Mouse (Mus musculus) hindbrain, embryonic 16.5 days (tissue): ENCODE results near the gene Borcs5. TPM values are rescaled to one million over a fixed set of nuclear protein-coding genes. Genes with fewer than 3 reads are reported as not detected.
A peak's percentile ranks its signal among the peaks of the same experiment; 100 is the strongest.

Source experiments
- ATAC-seq: fragments of 200-750 bp; cut with Nextera tagmentation; 2 replicates; pipeline ENCODE4 v1.8.0; 2017; ENCODE audit warnings: moderate TSS enrichment, moderate library complexity
- H3K27ac ChIP-seq: fragments of 300-500 bp; sonication (generic); 2 replicates; pipeline ENCODE4 v1.5.1; 2014; ENCODE audit warnings: low read depth, mild to moderate bottlenecking, control low read depth, low read length, moderate library complexity
- H3K27me3 ChIP-seq: fragments of 300-500 bp; sonication (generic); replicated peaks from 2 replicates; pipeline ENCODE4 v1.6.1; 2014; ENCODE audit warnings: low read length; ENCODE audit not compliant: control insufficient read depth, insufficient read depth
- H3K36me3 ChIP-seq: fragments of 300-500 bp; sonication (generic); 2 replicates; pipeline ENCODE4 v1.6.1; 2014; ENCODE audit warnings: mild to moderate bottlenecking, low read length, moderate library complexity, mixed read lengths; ENCODE audit not compliant: control insufficient read depth, insufficient read depth
- H3K4me1 ChIP-seq: fragments of 300-500 bp; sonication (generic); 2 replicates; pipeline ENCODE4 v1.6.1; 2014; ENCODE audit warnings: low read depth, low read length; ENCODE audit not compliant: control insufficient read depth, insufficient read depth
- H3K4me2 ChIP-seq: fragments of 300-500 bp; sonication (generic); 2 replicates; pipeline ENCODE4 v1.6.1; 2014; ENCODE audit warnings: mild to moderate bottlenecking, low read length, control low read depth, moderate library complexity
- H3K4me3 ChIP-seq: fragments of 300-500 bp; sonication (generic); 2 replicates; pipeline ENCODE4 v1.5.1; 2014; ENCODE audit warnings: mild to moderate bottlenecking, low read length, control low read depth, moderate library complexity
- H3K9ac ChIP-seq: fragments of 300-500 bp; sonication (generic); 2 replicates; pipeline ENCODE4 v1.6.1; 2014; ENCODE audit warnings: low read depth, mild to moderate bottlenecking, control low read depth, low read length, moderate library complexity
- H3K9me3 ChIP-seq: fragments of 300-500 bp; sonication (generic); 2 replicates; pipeline ENCODE4 v1.6.1; 2014; ENCODE audit warnings: mild to moderate bottlenecking, low read length, moderate library complexity; ENCODE audit not compliant: control insufficient read depth
- WGBS: fragments of 180-500 bp; shearing (Covaris S2); extraction: QIAGEN DNeasy Blood & Tissue Kit; methylation state at CpG from one replicate; pipeline ENCODE4 v1.1.7; 2014; 5-methylcytosine and 5-hydroxymethylcytosine counted together
- polyA plus RNA-seq: library from polyadenylated mRNA; unstranded; fragments of >200 nt; fragmentation: Nextera tagmentation; extraction: Ambion mirVana; gene quantifications from 2 replicates; pipeline ENCODE4 v1.2.1, GENCODE M21; 2015

Borcs5 gene
- polyA plus RNA-seq, 1 experiment from 2014 or later: 42.8 TPM

DNA sequence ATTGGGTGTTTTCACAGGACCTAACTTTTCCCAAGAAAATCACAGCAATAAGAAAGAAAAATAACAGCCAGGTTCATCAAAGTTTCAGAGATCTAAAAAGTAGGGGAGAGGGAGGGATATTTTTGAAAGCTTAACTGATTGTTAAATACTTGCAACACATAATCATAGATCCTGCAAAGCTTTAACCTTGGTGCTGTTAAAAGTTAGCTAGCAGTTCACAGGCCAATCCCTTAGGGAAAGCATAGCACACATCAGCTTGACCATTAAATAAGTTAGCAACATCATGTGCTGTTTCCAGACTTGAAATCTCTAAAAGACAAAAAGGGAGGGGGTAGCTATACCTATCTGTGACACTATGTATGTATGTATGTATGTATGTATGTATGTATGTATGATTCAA lies 86.1 kb downstream of the Borcs5 start:
- H3K4me1 ChIP-seq: no peaks in the 10 kb centered on the region
- H3K9me3 ChIP-seq: no peaks in the 10 kb centered on the region
- no peaks in the 10 kb centered on the region for H3K36me3 ChIP-seq
- no peak overlapping the region for H3K27ac ChIP-seq
- H3K4me2 ChIP-seq: no peak overlapping the region
- no peak overlapping the region for H3K9ac ChIP-seq
- no peak overlapping the region for H3K4me3 ChIP-seq
- no peaks in the 10 kb centered on the region for H3K27me3 ChIP-seq
- ATAC-seq: no peak

DNA sequence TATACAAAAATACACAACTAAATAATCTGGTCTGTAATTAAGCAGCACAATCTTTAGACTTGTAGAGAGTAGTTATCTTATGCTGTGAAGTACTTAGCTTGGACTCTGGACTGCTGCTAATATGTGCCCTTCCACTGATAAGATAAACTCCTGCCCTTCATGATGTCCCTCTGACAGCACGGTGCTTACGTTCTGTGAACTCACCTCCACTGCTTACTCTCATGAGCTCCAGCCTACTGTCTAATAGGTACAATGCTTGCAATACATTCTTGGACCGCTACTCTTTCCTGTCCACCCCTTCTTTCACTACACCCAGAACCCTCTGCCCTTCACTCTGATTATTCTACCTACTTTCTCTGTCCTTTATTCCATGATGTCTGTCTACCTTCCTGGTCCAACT lies 91.7 kb downstream of the Borcs5 start:
- Histone ChIP-seq H3K36me3 (no peaks in the 10 kb centered on the region), H3K27ac (no peak overlapping the region), H3K4me3 (no peak overlapping the region), H3K27me3 (no peaks in the 10 kb centered on the region), H3K4me1 (no peaks in the 10 kb centered on the region), H3K9me3 (no peaks in the 10 kb centered on the region), H3K9ac (no peak overlapping the region), H3K4me2 (no peak overlapping the region)
- 98% methylated on average over 3 of the region's 3 CpGs for WGBS
- no peak for ATAC-seq

DNA sequence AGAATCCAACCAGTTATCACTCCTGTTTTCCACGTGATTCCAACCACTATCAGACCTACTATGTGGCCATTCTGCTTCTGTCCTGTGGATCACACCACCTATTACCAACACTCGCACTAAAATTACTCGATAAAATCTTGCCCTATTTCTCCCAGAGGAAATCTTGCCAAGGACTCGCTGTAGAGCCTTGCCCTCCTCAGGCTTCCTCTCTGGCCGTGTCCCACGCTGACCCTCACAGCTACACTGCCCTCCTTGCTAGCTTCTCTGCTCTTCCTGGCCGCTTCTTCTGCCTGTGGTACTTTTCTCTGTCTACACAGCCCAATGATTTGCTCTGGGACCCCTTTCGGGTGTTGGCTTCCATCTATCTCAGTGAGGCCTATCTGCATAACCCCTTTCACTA lies 93.5 kb downstream of the Borcs5 start:
- Histone ChIP-seq H3K27me3 (no peaks in the 10 kb centered on the region), H3K36me3 (no peaks in the 10 kb centered on the region), H3K4me1 (no peaks in the 10 kb centered on the region), H3K4me2 (no peak overlapping the region), H3K9ac (no peak overlapping the region), H3K9me3 (no peaks in the 10 kb centered on the region), H3K4me3 (no peak overlapping the region), H3K27ac (no peak overlapping the region)
- WGBS: 95% methylated on average over 8 of the region's 8 CpGs
- no peak for ATAC-seq

DNA sequence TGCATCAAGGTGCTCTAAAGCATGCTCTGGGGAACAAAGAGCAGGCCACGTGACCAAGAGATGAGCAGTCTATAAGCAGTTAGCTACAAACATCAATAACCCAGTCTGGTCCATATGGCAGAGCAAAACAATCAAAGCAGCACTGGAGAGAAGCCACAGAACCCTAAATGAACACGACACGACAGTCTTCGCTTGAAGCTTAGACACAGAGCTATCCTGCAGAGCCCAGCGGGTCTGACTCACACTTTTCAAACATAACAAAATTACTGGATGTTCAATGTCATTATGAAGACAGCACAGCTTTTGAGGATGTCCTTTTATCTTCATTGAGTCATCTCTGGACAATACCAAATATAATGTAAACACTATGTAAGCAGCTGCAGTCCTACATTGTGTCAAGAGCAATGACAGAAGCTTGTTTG lies 94.5 kb downstream of the Borcs5 start:
- Histone ChIP-seq H3K4me3 (no peak overlapping the region), H3K4me2 (no peak overlapping the region), H3K4me1 (no peaks in the 10 kb centered on the region), H3K27me3 (no peaks in the 10 kb centered on the region), H3K9ac (no peak overlapping the region), H3K36me3 (no peaks in the 10 kb centered on the region; the same call in 1 of the 2 replicates), H3K27ac (no peak overlapping the region), H3K9me3 (no peaks in the 10 kb centered on the region)
- 59% methylated on average over 5 of the region's 5 CpGs for WGBS
- 0 out of 2 replicates have a peak, but pooled peaks have one; percentile 40 for ATAC-seq

DNA sequence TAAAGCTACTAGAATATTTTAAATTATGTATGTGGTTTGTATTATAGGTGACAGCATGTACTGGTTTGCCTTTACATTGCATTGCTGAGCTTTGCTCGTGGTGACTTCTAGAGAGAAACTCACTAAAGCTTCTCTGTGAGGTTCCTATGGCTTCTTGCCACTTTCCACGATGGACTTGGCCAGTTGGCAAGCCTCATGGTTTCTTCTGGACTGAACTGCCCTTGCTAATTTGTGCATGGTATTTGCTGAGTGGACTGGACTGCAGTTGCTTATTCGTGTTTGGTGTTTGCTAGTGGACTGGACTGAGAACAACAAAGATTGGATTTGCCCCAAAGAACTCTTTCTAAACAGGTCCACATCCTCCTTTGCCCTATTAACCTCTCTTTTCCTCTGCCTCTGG lies 97.5 kb downstream of the Borcs5 start:
- no peak for ATAC-seq
- H3K27me3 ChIP-seq: no peaks in the 10 kb centered on the region
- no peak overlapping the region for H3K4me2 ChIP-seq
- peaks cover 3% of the 10 kb centered on the region; the same call in 1 of the 2 replicates for H3K36me3 ChIP-seq
- H3K4me3 ChIP-seq: no peak overlapping the region
- 80% methylated on average over 3 of the region's 3 CpGs for WGBS
- H3K9me3 ChIP-seq: no peaks in the 10 kb centered on the region
- no peak overlapping the region for H3K27ac ChIP-seq
- H3K9ac ChIP-seq: no peak overlapping the region
- no peaks in the 10 kb centered on the region for H3K4me1 ChIP-seq

DNA sequence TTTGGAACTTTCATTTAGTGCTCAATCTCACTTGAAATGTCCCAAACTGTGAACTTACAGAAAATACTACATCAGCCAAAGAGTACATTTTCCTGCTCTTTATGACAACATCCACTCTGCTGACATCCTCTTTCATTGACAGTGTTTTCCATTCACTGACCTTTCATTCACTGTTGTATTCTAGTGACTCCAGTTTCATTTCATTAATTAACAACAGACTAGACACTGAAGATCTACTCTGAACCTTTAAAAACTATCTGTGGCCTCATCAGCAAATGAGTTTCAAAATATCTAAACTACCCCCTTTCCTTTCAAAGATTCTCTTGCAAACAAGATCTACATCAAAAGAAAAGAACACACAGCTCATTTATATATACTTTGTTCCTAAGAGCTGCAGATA lies 104.3 kb downstream of the Borcs5 start:
- Histone ChIP-seq H3K9ac (no peak overlapping the region), H3K27ac (no peak overlapping the region), H3K4me3 (no peak overlapping the region), H3K4me1 (no peaks in the 10 kb centered on the region), H3K4me2 (no peak overlapping the region), H3K9me3 (no peaks in the 10 kb centered on the region), H3K36me3 (peaks cover 3% of the 10 kb centered on the region; the same call in 1 of the 2 replicates), H3K27me3 (no peaks in the 10 kb centered on the region)
- no peak for ATAC-seq

DNA sequence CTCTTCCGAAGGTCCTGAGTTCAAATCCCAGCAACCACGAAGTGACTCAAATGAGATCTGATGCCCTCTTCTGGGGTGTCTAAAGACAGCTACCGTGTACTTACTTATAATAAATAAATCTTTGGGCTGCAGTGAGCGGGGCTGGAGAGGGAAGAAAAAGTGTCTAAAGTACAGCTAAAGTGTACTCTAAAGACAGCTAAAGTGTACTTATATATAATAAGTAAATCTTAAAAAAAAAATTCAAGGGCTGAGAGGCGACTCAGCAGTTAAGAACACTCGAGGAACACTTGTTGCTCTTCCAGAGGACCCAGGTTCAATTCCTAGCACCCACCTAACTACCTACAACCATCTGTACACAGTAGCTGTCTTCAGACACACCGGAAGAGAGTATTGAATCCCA lies 106.6 kb downstream of the Borcs5 start:
- no peaks in the 10 kb centered on the region for H3K9me3 ChIP-seq
- H3K27me3 ChIP-seq: no peaks in the 10 kb centered on the region
- H3K36me3 ChIP-seq: no peaks in the 10 kb centered on the region
- H3K27ac ChIP-seq: no peak overlapping the region
- H3K4me1 ChIP-seq: no peaks in the 10 kb centered on the region
- H3K4me3 ChIP-seq: no peak overlapping the region
- no peak overlapping the region for H3K4me2 ChIP-seq
- no peak overlapping the region for H3K9ac ChIP-seq
- 97% methylated on average over 7 of the region's 7 CpGs for WGBS
- no peak for ATAC-seq

DNA sequence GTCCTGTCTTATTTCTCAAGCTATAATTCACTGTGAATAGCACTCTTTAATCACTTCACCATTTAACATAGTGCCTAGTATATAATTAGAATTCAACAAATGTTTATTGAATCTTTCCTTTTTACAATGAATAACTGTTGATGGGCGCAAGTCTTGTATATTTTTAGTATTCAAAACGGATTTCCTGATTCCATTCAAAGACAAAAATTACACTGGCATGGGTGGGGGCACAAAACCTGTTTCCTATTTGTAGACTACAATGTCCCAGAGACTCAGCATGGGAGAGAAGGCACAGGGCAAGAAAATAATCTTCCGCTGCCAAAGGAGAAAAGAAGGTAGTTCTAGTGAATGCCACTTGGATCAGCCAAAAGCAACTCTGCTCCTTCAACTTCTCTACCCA lies 108.8 kb downstream of the Borcs5 start:
- H3K4me3 ChIP-seq: no peak overlapping the region
- H3K27ac ChIP-seq: no peak overlapping the region
- H3K36me3 ChIP-seq: no peaks in the 10 kb centered on the region
- H3K4me1 ChIP-seq: no peaks in the 10 kb centered on the region
- no peaks in the 10 kb centered on the region for H3K27me3 ChIP-seq
- no peak overlapping the region for H3K4me2 ChIP-seq
- no peak for ATAC-seq
- H3K9ac ChIP-seq: no peak overlapping the region
- no peaks in the 10 kb centered on the region for H3K9me3 ChIP-seq
- WGBS: 91% methylated on average over 3 of the region's 3 CpGs

DNA sequence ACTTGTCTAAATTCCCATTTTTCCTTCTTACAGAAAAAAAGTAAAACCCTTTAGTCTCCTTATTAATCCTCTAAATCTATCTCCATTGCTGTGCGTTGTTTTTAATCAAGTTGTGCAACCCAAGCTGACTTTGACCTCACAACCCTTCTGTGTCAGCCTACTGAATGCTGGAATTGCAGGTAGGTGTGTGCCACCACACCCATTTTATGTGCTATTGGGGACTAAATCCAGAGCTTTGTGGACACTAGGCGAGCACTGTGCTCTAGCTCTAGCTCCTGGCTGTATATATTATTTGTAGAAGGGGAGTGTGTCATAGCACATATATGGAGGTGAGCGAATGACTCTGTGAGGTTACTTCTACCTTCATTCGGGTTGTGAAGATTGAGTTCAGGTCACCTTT lies 111.8 kb downstream of the Borcs5 start:
- Histone ChIP-seq H3K4me2 (no peak overlapping the region), H3K9me3 (no peaks in the 10 kb centered on the region), H3K27ac (no peak overlapping the region), H3K4me3 (no peak overlapping the region), H3K4me1 (no peaks in the 10 kb centered on the region), H3K36me3 (no peaks in the 10 kb centered on the region), H3K27me3 (no peaks in the 10 kb centered on the region), H3K9ac (no peak overlapping the region)
- WGBS: 98% methylated on average over 4 of the region's 4 CpGs
- ATAC-seq: no peak
